Mouse (Mus musculus) G1E (cell line): ENCODE measurements at regions not wholly inside any gene's neighbourhood (a gene's known extent, or its start where the extent isn't known, plus 50 kb on each side); places are given as distances from the start of the nearest gene placed in this dataset.

ENCODE experiments used
- CTCF ChIP-seq: IDR thresholded peaks from 2 replicates; pipeline ENCODE4 v1.5.1; 2012; ENCODE audit warnings: low read depth, low read length, inconsistent platforms, mixed read lengths
- GATA1 ChIP-seq: IDR thresholded peaks from 2 replicates; pipeline ENCODE4 v1.6.1; 2012; ENCODE audit warnings: borderline replicate concordance, low read length, inconsistent platforms, mixed read lengths
- GATA2 ChIP-seq: IDR thresholded peaks from 2 replicates; pipeline ENCODE4 v1.6.1; 2012; ENCODE audit warnings: low read depth, low read length, inconsistent platforms, borderline replicate concordance
- POLR2AphosphoS5 ChIP-seq: IDR thresholded peaks from 2 replicates; pipeline ENCODE4 v1.6.1; 2012; ENCODE audit warnings: low read depth, low read length, inconsistent platforms; ENCODE audit not compliant: insufficient replicate concordance
- TAL1 ChIP-seq: conservative IDR thresholded peaks from 2 replicates; pipeline ENCODE4 v1.6.1; 2012; ENCODE audit warnings: low read depth, low read length, inconsistent platforms, mixed read lengths

GRCm38 (mm10) chr1:34709089-34709488 is 129.6 kb downstream of the Amer3 start:
- TF ChIP-seq CTCF (no peak), GATA2 (no peak), TAL1 (no peak), POLR2AphosphoS5 (no peak), GATA1 (no peak)
